Mouse (Mus musculus): ENCODE results near the gene Cfap20. TPM values are rescaled to one million over a fixed set of nuclear protein-coding genes. Genes with fewer than 3 reads are reported as not detected.

Cfap20 gene
- polyA plus RNA-seq, 1 experiment = 45.0 TPM

GRCm38 (mm10) chr8:95411309-95411972 is 23.2 kb downstream of the Cfap20 start:
- TF ChIP-seq MYOD1 (IDR thresholded peaks at IDR 0.05; ENCODE audit: control insufficient read depth, insufficient read length, low read depth) = no peak
- no peak for TF ChIP-seq USF1 (IDR thresholded peaks at IDR 0.05; ENCODE audit: low read depth)
- TF ChIP-seq CTCF (IDR thresholded peaks at IDR 0.05; ENCODE audit: control insufficient read depth, insufficient read depth, insufficient read length) = no peak
- TF ChIP-seq MAX (IDR thresholded peaks at IDR 0.05) = no peak
- no peak for TF ChIP-seq MYOG (IDR thresholded peaks at IDR 0.05; ENCODE audit: control insufficient read depth, extremely low read depth, insufficient read length)
- TF ChIP-seq CEBPB (IDR thresholded peaks at IDR 0.05; ENCODE audit: low read depth) = no peak
- no peak for TF ChIP-seq FOSL1 (IDR thresholded peaks at IDR 0.05; ENCODE audit: insufficient read depth, low read length, poor library complexity, severe bottlenecking)
- no peaks in the 10 kb centered on the region for H3K36me3 ChIP-seq (ENCODE audit: control insufficient read depth, insufficient read depth)

GRCm38 (mm10) chr8:95409518-95409917 is 25.2 kb downstream of the Cfap20 start:
- Histone ChIP-seq H3K79me2 (ENCODE audit: control insufficient read depth, insufficient read depth) (no peaks in the 10 kb centered on the region), H3K27me3 (ENCODE audit: control insufficient read depth, insufficient read depth, insufficient read length) (no peaks in the 10 kb centered on the region), H3ac (ENCODE audit: control insufficient read depth, insufficient read length, low read depth) (no peak overlapping the region), H3K79me3 (ENCODE audit: low read depth) (no peaks in the 10 kb centered on the region), H3K4me3 (ENCODE audit: insufficient read depth, poor library complexity, severe bottlenecking) (no peak overlapping the region), H3K36me3 (ENCODE audit: control insufficient read depth, insufficient read depth) (no peaks in the 10 kb centered on the region)
- TF ChIP-seq MYOG (IDR thresholded peaks at IDR 0.05; ENCODE audit: control insufficient read depth, extremely low read depth, insufficient read length) = no peak
- no peak for TF ChIP-seq FOSL1 (IDR thresholded peaks at IDR 0.05; ENCODE audit: insufficient read depth, low read length, poor library complexity, severe bottlenecking)
- no peak for TF ChIP-seq MAX (IDR thresholded peaks at IDR 0.05)
- TF ChIP-seq MYOD1 (IDR thresholded peaks at IDR 0.05; ENCODE audit: control insufficient read depth, insufficient read length, low read depth) = no peak
- TF ChIP-seq CEBPB (IDR thresholded peaks at IDR 0.05; ENCODE audit: low read depth) = no peak
- no peak for TF ChIP-seq CTCF (IDR thresholded peaks at IDR 0.05; ENCODE audit: control insufficient read depth, insufficient read depth, insufficient read length)
- TF ChIP-seq USF1 (IDR thresholded peaks at IDR 0.05; ENCODE audit: low read depth) = no peak

More at GRCm38 (mm10) chr8:95411309-95411972, 23.2 kb downstream of the Cfap20 start:
- H3K27me3 ChIP-seq (ENCODE audit: control insufficient read depth, insufficient read depth, insufficient read length) = no peaks in the 10 kb centered on the region
- no peaks in the 10 kb centered on the region for H3K79me2 ChIP-seq (ENCODE audit: control insufficient read depth, insufficient read depth)
- H3K4me3 ChIP-seq (ENCODE audit: insufficient read depth, poor library complexity, severe bottlenecking) = no peak overlapping the region
- H3ac ChIP-seq (ENCODE audit: control insufficient read depth, insufficient read length, low read depth) = no peak overlapping the region
- no peaks in the 10 kb centered on the region for H3K79me3 ChIP-seq (ENCODE audit: low read depth)

- Histone ChIP-seq H3K27me3 (ENCODE audit: control insufficient read depth, insufficient read depth, insufficient read length) (no peaks in the 10 kb centered on the region), H3K79me2 (ENCODE audit: control insufficient read depth, insufficient read depth) (no peaks in the 10 kb centered on the region), H3K79me3 (ENCODE audit: low read depth) (no peaks in the 10 kb centered on the region), H3K36me3 (ENCODE audit: control insufficient read depth, insufficient read depth) (no peaks in the 10 kb centered on the region), H3ac (ENCODE audit: control insufficient read depth, insufficient read length, low read depth) (no peak overlapping the region), H3K4me3 (ENCODE audit: insufficient read depth, poor library complexity, severe bottlenecking) (no peak overlapping the region)
- TF ChIP-seq FOSL1 (IDR thresholded peaks at IDR 0.05; ENCODE audit: insufficient read depth, low read length, poor library complexity, severe bottlenecking) (no peak), CEBPB (IDR thresholded peaks at IDR 0.05; ENCODE audit: low read depth) (no peak), MYOD1 (IDR thresholded peaks at IDR 0.05; ENCODE audit: control insufficient read depth, insufficient read length, low read depth) (peak; percentile 59)
These were observed 33.6 kb downstream of the Cfap20 start for GRCm38 (mm10) chr8:95401091-95401490.

GRCm38 (mm10) chr8:95399131-95399530 is 35.5 kb downstream of the Cfap20 start:
- TF ChIP-seq MYOD1 (IDR thresholded peaks at IDR 0.05; ENCODE audit: control insufficient read depth, insufficient read length, low read depth) (no peak), FOSL1 (IDR thresholded peaks at IDR 0.05; ENCODE audit: insufficient read depth, low read length, poor library complexity, severe bottlenecking) (no peak), MAX (IDR thresholded peaks at IDR 0.05) (no peak), CTCF (IDR thresholded peaks at IDR 0.05; ENCODE audit: control insufficient read depth, insufficient read depth, insufficient read length) (no peak), CEBPB (IDR thresholded peaks at IDR 0.05; ENCODE audit: low read depth) (no peak), USF1 (IDR thresholded peaks at IDR 0.05; ENCODE audit: low read depth) (no peak), MYOG (IDR thresholded peaks at IDR 0.05; ENCODE audit: control insufficient read depth, extremely low read depth, insufficient read length) (no peak)
- Histone ChIP-seq H3K79me2 (ENCODE audit: control insufficient read depth, insufficient read depth) (no peaks in the 10 kb centered on the region), H3K36me3 (ENCODE audit: control insufficient read depth, insufficient read depth) (no peaks in the 10 kb centered on the region), H3ac (ENCODE audit: control insufficient read depth, insufficient read length, low read depth) (no peak overlapping the region), H3K27me3 (ENCODE audit: control insufficient read depth, insufficient read depth, insufficient read length) (no peaks in the 10 kb centered on the region), H3K79me3 (ENCODE audit: low read depth) (no peaks in the 10 kb centered on the region), H3K4me3 (ENCODE audit: insufficient read depth, poor library complexity, severe bottlenecking) (no peak overlapping the region)

GRCm38 (mm10) chr8:95397201-95397600 is 37.5 kb downstream of the Cfap20 start:
- Histone ChIP-seq H3K79me3 (ENCODE audit: low read depth) (no peaks in the 10 kb centered on the region), H3K27me3 (ENCODE audit: control insufficient read depth, insufficient read depth, insufficient read length) (no peaks in the 10 kb centered on the region), H3K4me3 (ENCODE audit: insufficient read depth, poor library complexity, severe bottlenecking) (no peak overlapping the region), H3K79me2 (ENCODE audit: control insufficient read depth, insufficient read depth) (no peaks in the 10 kb centered on the region), H3ac (ENCODE audit: control insufficient read depth, insufficient read length, low read depth) (no peak overlapping the region), H3K36me3 (ENCODE audit: control insufficient read depth, insufficient read depth) (no peaks in the 10 kb centered on the region)
- TF ChIP-seq CTCF (IDR thresholded peaks at IDR 0.05; ENCODE audit: control insufficient read depth, insufficient read depth, insufficient read length) (no peak), MYOG (IDR thresholded peaks at IDR 0.05; ENCODE audit: control insufficient read depth, extremely low read depth, insufficient read length) (no peak), MYOD1 (IDR thresholded peaks at IDR 0.05; ENCODE audit: control insufficient read depth, insufficient read length, low read depth) (no peak), MAX (IDR thresholded peaks at IDR 0.05) (no peak), FOSL1 (IDR thresholded peaks at IDR 0.05; ENCODE audit: insufficient read depth, low read length, poor library complexity, severe bottlenecking) (no peak), CEBPB (IDR thresholded peaks at IDR 0.05; ENCODE audit: low read depth) (no peak), USF1 (IDR thresholded peaks at IDR 0.05; ENCODE audit: low read depth) (no peak)

GRCm38 (mm10) chr8:95396752-95397151 is 37.9 kb downstream of the Cfap20 start:
- Histone ChIP-seq H3ac (ENCODE audit: control insufficient read depth, insufficient read length, low read depth) (no peak overlapping the region), H3K36me3 (ENCODE audit: control insufficient read depth, insufficient read depth) (no peaks in the 10 kb centered on the region)
- peak; percentile 26 for TF ChIP-seq USF1 (IDR thresholded peaks at IDR 0.05; ENCODE audit: low read depth)
- TF ChIP-seq MYOD1 (IDR thresholded peaks at IDR 0.05; ENCODE audit: control insufficient read depth, insufficient read length, low read depth) = no peak

More at GRCm38 (mm10) chr8:95396752-95397151, 37.9 kb downstream of the Cfap20 start:
- Histone ChIP-seq H3K27me3 (ENCODE audit: control insufficient read depth, insufficient read depth, insufficient read length) (no peaks in the 10 kb centered on the region), H3K79me3 (ENCODE audit: low read depth) (no peaks in the 10 kb centered on the region), H3K79me2 (ENCODE audit: control insufficient read depth, insufficient read depth) (no peaks in the 10 kb centered on the region), H3K4me3 (ENCODE audit: insufficient read depth, poor library complexity, severe bottlenecking) (no peak overlapping the region)

Measured in C2C12 (cell line).